In the genomic region with DNA sequence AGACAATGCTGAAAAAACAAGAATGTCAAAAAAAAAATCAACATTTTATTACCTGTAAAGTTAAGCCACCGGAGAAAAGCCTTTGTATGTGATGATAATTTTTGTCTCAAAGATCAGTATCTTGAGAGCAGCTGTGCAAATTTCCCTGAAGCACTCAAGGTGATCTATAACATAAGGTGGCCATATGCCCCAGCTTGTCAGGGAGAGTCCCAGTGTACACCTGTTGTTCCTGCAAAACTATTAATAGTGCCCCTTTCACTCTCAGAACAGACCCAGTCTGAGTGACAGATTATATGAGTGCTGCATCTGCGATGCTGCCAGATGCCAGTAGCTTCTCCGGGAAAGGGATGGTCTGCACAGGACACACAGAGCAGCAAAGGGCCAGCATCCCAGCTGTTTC, we compare ENCODE assay signal across 25 mouse cellular contexts.
DNase-seq lines count a peak whose midpoint lies in the region; ATAC-seq and TF ChIP-seq lines count a peak whose summit lies in the region.
"Had no signal": no experiment of that assay in that cellular context is flagged by ENCODE, and none has a peak within 500 bp of the region (broad histone marks: within the 10 kb centered on the region; RNA-seq: fewer than 3 reads in every experiment).

No protein-coding gene starts in this region.

- no peak overlapping the region for H3K4me3 ChIP-seq in embryonic facial prominence, embryonic 14.5 days (ENCODE audit: low read depth, low read length)
- H3K4me3 ChIP-seq in embryonic facial prominence, embryonic 10.5 days = no peak overlapping the region
- H3K4me3 ChIP-seq in hindbrain, embryonic 16.5 days (ENCODE audit: low read length) = no peak overlapping the region
- no peak overlapping the region for H3K4me3 ChIP-seq in hindbrain, postnatal 0 days (ENCODE audit: low read length)
- no peak overlapping the region for H3K4me3 ChIP-seq in limb, embryonic 14.5 days (replicated peaks; ENCODE audit: low read length)
- H3K4me3 ChIP-seq: embryonic facial prominence, embryonic 12.5 days; erythroblast, embryonic 14.5 days; forebrain, embryonic 12.5 days; heart, embryonic 13.5 days; hindbrain, embryonic 12.5 days had no signal

- H3K27ac ChIP-seq in embryonic facial prominence, embryonic 14.5 days (replicated peaks; ENCODE audit: low read depth, low read length) = no peak overlapping the region
- H3K27ac ChIP-seq in embryonic facial prominence, embryonic 10.5 days (replicated peaks) = no peak overlapping the region
- H3K27ac ChIP-seq in hindbrain, embryonic 16.5 days (ENCODE audit: low read depth, low read length) = no peak overlapping the region
- no peak overlapping the region for H3K27ac ChIP-seq in hindbrain, postnatal 0 days
- H3K27ac ChIP-seq in limb, embryonic 14.5 days (replicated peaks; ENCODE audit: low read depth, low read length) = no peak overlapping the region
- H3K27ac ChIP-seq: embryonic facial prominence, embryonic 12.5 days; forebrain, embryonic 12.5 days; heart, embryonic 13.5 days; hindbrain, embryonic 12.5 days had no signal

- no peaks in the 10 kb centered on the region for H3K9me3 ChIP-seq in embryonic facial prominence, embryonic 14.5 days (ENCODE audit: control insufficient read depth, low read length)
- no peaks in the 10 kb centered on the region for H3K9me3 ChIP-seq in embryonic facial prominence, embryonic 10.5 days
- no peaks in the 10 kb centered on the region for H3K9me3 ChIP-seq in hindbrain, embryonic 16.5 days (ENCODE audit: control insufficient read depth, low read length)
- no peaks in the 10 kb centered on the region for H3K9me3 ChIP-seq in hindbrain, postnatal 0 days (ENCODE audit: low read length)
- H3K9me3 ChIP-seq in limb, embryonic 14.5 days (ENCODE audit: control insufficient read depth, low read length) = no peaks in the 10 kb centered on the region
- H3K9me3 ChIP-seq: embryonic facial prominence, embryonic 12.5 days; forebrain, embryonic 12.5 days; heart, embryonic 13.5 days; hindbrain, embryonic 12.5 days had no signal

- no peak for DNase-seq in embryonic facial prominence, embryonic 14.5 days (ENCODE audit: low spot score)
- DNase-seq in embryonic facial prominence, embryonic 10.5 days (ENCODE audit: low spot score) = no peak
- no peak for DNase-seq in hindbrain, postnatal 0 days (ENCODE audit: low spot score)
- DNase-seq in A20 (ENCODE audit: low read depth, low spot score) = peak; percentile 5
- no peak for DNase-seq in limb, embryonic 14.5 days (ENCODE audit: low spot score)
- DNase-seq in lung, postnatal 14 days = no peak
- DNase-seq in cerebellum, postnatal 14 days = no peak
- DNase-seq: adrenal gland, adult 2 months; adrenal gland, postnatal 14 days; B cell, adult 2 months; cerebellum, adult 11 months; cerebellum, adult 2 months; cerebellum, adult 9-11 months; gastrocnemius, postnatal 10 days; heart, adult 11 months; heart, postnatal 14 days; heart, postnatal 4 days; kidney, adult 18-20 months had no signal

- TF ChIP-seq CTCF in hindbrain, postnatal 0 days (IDR thresholded peaks at IDR 0.05; ENCODE audit: low read depth) = no peak

- WGBS in embryonic facial prominence, embryonic 14.5 days = 54% methylated on average over 3 of the region's 3 CpGs
- WGBS in embryonic facial prominence, embryonic 10.5 days = 83% methylated on average over 3 of the region's 3 CpGs
- WGBS in hindbrain, embryonic 16.5 days = 81% methylated on average over 3 of the region's 3 CpGs
- WGBS in hindbrain, postnatal 0 days = 77% methylated on average over 3 of the region's 3 CpGs
- 51% methylated on average over 3 of the region's 3 CpGs for WGBS in limb, embryonic 14.5 days

- H3K36me3 ChIP-seq in embryonic facial prominence, embryonic 14.5 days (ENCODE audit: control insufficient read depth, insufficient read depth, low read length) = no peaks in the 10 kb centered on the region
- H3K36me3 ChIP-seq in embryonic facial prominence, embryonic 10.5 days (replicated peaks) = no peaks in the 10 kb centered on the region
- no peaks in the 10 kb centered on the region for H3K36me3 ChIP-seq in hindbrain, embryonic 16.5 days (ENCODE audit: control insufficient read depth, insufficient read depth, low read length)
- H3K36me3 ChIP-seq in hindbrain, postnatal 0 days (ENCODE audit: insufficient read depth, low read length) = no peaks in the 10 kb centered on the region
- H3K36me3 ChIP-seq in limb, embryonic 14.5 days (ENCODE audit: control insufficient read depth, insufficient read depth, low read length) = no peaks in the 10 kb centered on the region
- H3K36me3 ChIP-seq: embryonic facial prominence, embryonic 12.5 days; forebrain, embryonic 12.5 days; heart, embryonic 13.5 days; hindbrain, embryonic 12.5 days had no signal

- H3K27me3 ChIP-seq in embryonic facial prominence, embryonic 14.5 days (replicated peaks; ENCODE audit: control insufficient read depth, insufficient read depth, low read length) = no peaks in the 10 kb centered on the region
- no peaks in the 10 kb centered on the region for H3K27me3 ChIP-seq in embryonic facial prominence, embryonic 10.5 days (replicated peaks; ENCODE audit: low read depth, poor library complexity, severe bottlenecking)
- no peaks in the 10 kb centered on the region for H3K27me3 ChIP-seq in hindbrain, embryonic 16.5 days (replicated peaks; ENCODE audit: control insufficient read depth, insufficient read depth, low read length)
- H3K27me3 ChIP-seq in hindbrain, postnatal 0 days (ENCODE audit: insufficient read depth, low read length) = no peaks in the 10 kb centered on the region
- H3K27me3 ChIP-seq in limb, embryonic 14.5 days (ENCODE audit: control insufficient read depth, insufficient read depth, low read length) = no peaks in the 10 kb centered on the region
- H3K27me3 ChIP-seq: embryonic facial prominence, embryonic 12.5 days; forebrain, embryonic 12.5 days; heart, embryonic 13.5 days; hindbrain, embryonic 12.5 days had no signal

- no peak overlapping the region for H3K4me2 ChIP-seq in embryonic facial prominence, embryonic 14.5 days (ENCODE audit: low read depth, low read length)
- no peak overlapping the region for H3K4me2 ChIP-seq in hindbrain, embryonic 16.5 days (ENCODE audit: low read length)
- H3K4me2 ChIP-seq in hindbrain, postnatal 0 days (ENCODE audit: low read depth, low read length) = no peak overlapping the region
- no peak overlapping the region for H3K4me2 ChIP-seq in limb, embryonic 14.5 days (replicated peaks; ENCODE audit: low read depth, low read length, severe bottlenecking)
- H3K4me2 ChIP-seq: embryonic facial prominence, embryonic 12.5 days; forebrain, embryonic 12.5 days; heart, embryonic 13.5 days; hindbrain, embryonic 12.5 days had no signal

- TF ChIP-seq POLR2A in limb, embryonic 14.5 days (IDR thresholded peaks at IDR 0.05; ENCODE audit: borderline replicate concordance, extremely low read depth, insufficient read depth, insufficient read length) = no peak

- no peak overlapping the region for H3K9ac ChIP-seq in embryonic facial prominence, embryonic 14.5 days (ENCODE audit: low read depth, low read length)
- H3K9ac ChIP-seq in hindbrain, embryonic 16.5 days (ENCODE audit: low read depth, low read length) = no peak overlapping the region
- H3K9ac ChIP-seq in hindbrain, postnatal 0 days (replicated peaks; ENCODE audit: low read length) = no peak overlapping the region
- H3K9ac ChIP-seq in limb, embryonic 14.5 days (ENCODE audit: low read depth, low read length, severe bottlenecking) = no peak overlapping the region
- H3K9ac ChIP-seq: embryonic facial prominence, embryonic 12.5 days; forebrain, embryonic 12.5 days; heart, embryonic 13.5 days; hindbrain, embryonic 12.5 days had no signal

- peak; percentile 62; the same call in 1 of the 2 replicates for ATAC-seq in embryonic facial prominence, embryonic 14.5 days (ENCODE audit: low read depth)
- 0 out of 2 replicates have a peak, but pooled peaks have one; percentile 30 for ATAC-seq in hindbrain, embryonic 16.5 days
- no peak for ATAC-seq in hindbrain, postnatal 0 days
- ATAC-seq in limb, embryonic 14.5 days (ENCODE audit: low FRiP score, low read depth) = peak; percentile 55
- ATAC-seq: forebrain, embryonic 16.5 days had no signal

- peaks cover 11% of the 10 kb centered on the region for H3K4me1 ChIP-seq in embryonic facial prominence, embryonic 14.5 days (ENCODE audit: control insufficient read depth, insufficient read depth, low read length)
- H3K4me1 ChIP-seq in embryonic facial prominence, embryonic 10.5 days = peaks cover 6% of the 10 kb centered on the region; the same call in 1 of the 2 replicates
- 0 out of 2 replicates have a peak, but pooled peaks cover 2% of the 10 kb centered on the region for H3K4me1 ChIP-seq in hindbrain, embryonic 16.5 days (ENCODE audit: control insufficient read depth, insufficient read depth, low read depth, low read length)
- 0 out of 2 replicates have a peak, but pooled peaks cover 5% of the 10 kb centered on the region for H3K4me1 ChIP-seq in hindbrain, postnatal 0 days (ENCODE audit: insufficient read depth, low read length)
- H3K4me1 ChIP-seq in limb, embryonic 14.5 days (ENCODE audit: control insufficient read depth, insufficient read depth, low read length) = peaks cover 6% of the 10 kb centered on the region; the same call in 1 of the 2 replicates
- H3K4me1 ChIP-seq: forebrain, embryonic 12.5 days; hindbrain, embryonic 12.5 days had no signal
